Mouse (Mus musculus): ENCODE measurements around the gene Rdh9. TPM values are rescaled to one million over a fixed set of nuclear protein-coding genes. Genes with fewer than 3 reads are reported as not detected.
"Not testable (repeated sequence)": the region's sequence is repeated elsewhere in the genome, so short reads cannot be mapped to it uniquely, and the experiment has no call there.

Rdh9 gene
- polyA plus RNA-seq, 1 experiment from 2014 or later = 0.06 TPM

GRCm38 (mm10) chr10:127766564-127766963, 9.6 kb upstream of the Rdh9 start:
- no peak overlapping the region for H3K27ac ChIP-seq
- H3K4me3 ChIP-seq = no peak overlapping the region
- no peak for DNase-seq (ENCODE audit: low spot score)
- 78% methylated on average over 1 of the region's 1 CpGs for WGBS
- H3K36me3 ChIP-seq = no peaks in the 10 kb centered on the region
- H3K9me3 ChIP-seq (replicated peaks) = no peaks in the 10 kb centered on the region
- no peaks in the 10 kb centered on the region for H3K27me3 ChIP-seq (ENCODE audit: low read depth, poor library complexity, severe bottlenecking)
- no peaks in the 10 kb centered on the region for H3K4me1 ChIP-seq

- not testable (repeated sequence) for H3K27ac ChIP-seq; H3K4me3 ChIP-seq; H3K9me3 ChIP-seq (replicated peaks); H3K27me3 ChIP-seq (ENCODE audit: low read depth, poor library complexity, severe bottlenecking); DNase-seq (ENCODE audit: low spot score); H3K4me1 ChIP-seq; H3K36me3 ChIP-seq
- WGBS = 97% methylated on average over 17 of the region's 17 CpGs
These were observed 6.1 kb downstream of the Rdh9 start for GRCm38 (mm10) chr10:127782321-127782720.

- not testable (repeated sequence) for H3K9me3 ChIP-seq (replicated peaks); DNase-seq (ENCODE audit: low spot score); H3K4me1 ChIP-seq; H3K4me3 ChIP-seq; H3K27ac ChIP-seq; H3K27me3 ChIP-seq (ENCODE audit: low read depth, poor library complexity, severe bottlenecking); H3K36me3 ChIP-seq
- WGBS = 84% methylated on average over 1 of the region's 1 CpGs
These were observed 9.2 kb downstream of the Rdh9 start for GRCm38 (mm10) chr10:127785411-127785810.

- H3K4me3 ChIP-seq = no peak overlapping the region
- H3K27ac ChIP-seq = no peak overlapping the region
- DNase-seq (ENCODE audit: low spot score) = no peak
- no peaks in the 10 kb centered on the region for H3K27me3 ChIP-seq (ENCODE audit: low read depth, poor library complexity, severe bottlenecking)
- H3K36me3 ChIP-seq = no peaks in the 10 kb centered on the region
- H3K9me3 ChIP-seq (replicated peaks) = no peaks in the 10 kb centered on the region
- H3K4me1 ChIP-seq = no peaks in the 10 kb centered on the region
- 85% methylated on average over 1 of the region's 1 CpGs for WGBS
These were observed 23.1 kb downstream of the Rdh9 start for GRCm38 (mm10) chr10:127799295-127799694.

GRCm38 (mm10) chr10:127800891-127801290, 24.7 kb downstream of the Rdh9 start, which contains the start of gene Rdh16:
Rdh16 (plus strand) TSS chr10:127801152.
- Histone ChIP-seq H3K36me3 (no peaks in the 10 kb centered on the region), H3K27me3 (ENCODE audit: low read depth, poor library complexity, severe bottlenecking) (no peaks in the 10 kb centered on the region), H3K4me3 (no peak within 1 kb of the TSS), H3K27ac (no peak within 1 kb of the TSS), H3K4me1 (no peaks in the 10 kb centered on the region), H3K9me3 (replicated peaks) (no peaks in the 10 kb centered on the region)
- DNase-seq (ENCODE audit: low spot score) = no peak
- WGBS = 90% methylated on average over 6 of the region's 6 CpGs

GRCm38 (mm10) chr10:127801612-127802011, 25.4 kb downstream of the Rdh9 start:
- Histone ChIP-seq H3K9me3 (replicated peaks) (no peaks in the 10 kb centered on the region), H3K4me1 (no peaks in the 10 kb centered on the region), H3K27me3 (ENCODE audit: low read depth, poor library complexity, severe bottlenecking) (no peaks in the 10 kb centered on the region), H3K36me3 (no peaks in the 10 kb centered on the region), H3K4me3 (no peak overlapping the region), H3K27ac (no peak overlapping the region)
- no peak for DNase-seq (ENCODE audit: low spot score)
- WGBS = 90% methylated on average over 2 of the region's 2 CpGs

- H3K27ac ChIP-seq = no peak overlapping the region
- H3K4me1 ChIP-seq = no peaks in the 10 kb centered on the region
- DNase-seq (ENCODE audit: low spot score) = no peak
- H3K36me3 ChIP-seq = no peaks in the 10 kb centered on the region
- no peaks in the 10 kb centered on the region for H3K9me3 ChIP-seq (replicated peaks)
- 80% methylated on average over 5 of the region's 5 CpGs for WGBS
- no peaks in the 10 kb centered on the region for H3K27me3 ChIP-seq (ENCODE audit: low read depth, poor library complexity, severe bottlenecking)
- no peak overlapping the region for H3K4me3 ChIP-seq
These were observed 26.1 kb downstream of the Rdh9 start for GRCm38 (mm10) chr10:127802236-127802635.

GRCm38 (mm10) chr10:127804416-127804815, 28.2 kb downstream of the Rdh9 start:
- WGBS = 75% methylated on average over 7 of the region's 7 CpGs
- Histone ChIP-seq H3K4me3 (no peak overlapping the region), H3K27me3 (ENCODE audit: low read depth, poor library complexity, severe bottlenecking) (no peaks in the 10 kb centered on the region), H3K4me1 (no peaks in the 10 kb centered on the region), H3K9me3 (replicated peaks) (no peaks in the 10 kb centered on the region), H3K27ac (no peak overlapping the region), H3K36me3 (no peaks in the 10 kb centered on the region)
- no peak for DNase-seq (ENCODE audit: low spot score)

- Histone ChIP-seq H3K4me1 (no peaks in the 10 kb centered on the region), H3K27me3 (ENCODE audit: low read depth, poor library complexity, severe bottlenecking) (no peaks in the 10 kb centered on the region), H3K36me3 (no peaks in the 10 kb centered on the region), H3K4me3 (no peak overlapping the region), H3K27ac (no peak overlapping the region), H3K9me3 (replicated peaks) (0 out of 2 replicates have a peak, but pooled peaks cover 1% of the 10 kb centered on the region)
- DNase-seq (ENCODE audit: low spot score) = no peak
These were observed 39.7 kb downstream of the Rdh9 start for GRCm38 (mm10) chr10:127815888-127816287.

- H3K4me1 ChIP-seq; H3K4me3 ChIP-seq; H3K27me3 ChIP-seq (ENCODE audit: low read depth, poor library complexity, severe bottlenecking); H3K9me3 ChIP-seq (replicated peaks); H3K36me3 ChIP-seq; DNase-seq (ENCODE audit: low spot score); H3K27ac ChIP-seq: not testable (repeated sequence)
- 76% methylated on average over 4 of the region's 4 CpGs for WGBS
These were observed 41.2 kb downstream of the Rdh9 start for GRCm38 (mm10) chr10:127817268-127817910.

GRCm38 (mm10) chr10:127821806-127822205, 45.6 kb downstream of the Rdh9 start:
- H3K4me1 ChIP-seq; H3K4me3 ChIP-seq; H3K27ac ChIP-seq; H3K9me3 ChIP-seq (replicated peaks); DNase-seq (ENCODE audit: low spot score); H3K27me3 ChIP-seq (ENCODE audit: low read depth, poor library complexity, severe bottlenecking); H3K36me3 ChIP-seq: not testable (repeated sequence)
- 88% methylated on average over 2 of the region's 2 CpGs for WGBS

GRCm38 (mm10) chr10:127825386-127825785, 49.2 kb downstream of the Rdh9 start:
- DNase-seq (ENCODE audit: low spot score) = peak; percentile 31
- no peak overlapping the region for H3K27ac ChIP-seq
- H3K9me3 ChIP-seq (replicated peaks) = 0 out of 2 replicates have a peak, but pooled peaks cover 2% of the 10 kb centered on the region
- H3K36me3 ChIP-seq = no peaks in the 10 kb centered on the region
- no peaks in the 10 kb centered on the region for H3K4me1 ChIP-seq
- 81% methylated on average over 6 of the region's 6 CpGs for WGBS
- no peak overlapping the region for H3K4me3 ChIP-seq
- H3K27me3 ChIP-seq (ENCODE audit: low read depth, poor library complexity, severe bottlenecking) = no peaks in the 10 kb centered on the region

- H3K27ac ChIP-seq = no peak overlapping the region
- no peaks in the 10 kb centered on the region for H3K27me3 ChIP-seq (ENCODE audit: low read depth, poor library complexity, severe bottlenecking)
- no peaks in the 10 kb centered on the region for H3K4me1 ChIP-seq
- 74% methylated on average over 3 of the region's 3 CpGs for WGBS
- no peak for DNase-seq (ENCODE audit: low spot score)
- no peaks in the 10 kb centered on the region for H3K9me3 ChIP-seq (replicated peaks)
- no peaks in the 10 kb centered on the region for H3K36me3 ChIP-seq
- H3K4me3 ChIP-seq = no peak overlapping the region
These were observed 52.9 kb downstream of the Rdh9 start for GRCm38 (mm10) chr10:127829121-127829520.

- 92% methylated on average over 1 of the region's 1 CpGs for WGBS
These were observed 58.0 kb downstream of the Rdh9 start for GRCm38 (mm10) chr10:127834186-127834585.

More at GRCm38 (mm10) chr10:127834186-127834585, 58.0 kb downstream of the Rdh9 start:
- not testable (repeated sequence) for H3K4me1 ChIP-seq; H3K27ac ChIP-seq; H3K9me3 ChIP-seq (replicated peaks); H3K27me3 ChIP-seq (ENCODE audit: low read depth, poor library complexity, severe bottlenecking); DNase-seq (ENCODE audit: low spot score); H3K4me3 ChIP-seq; H3K36me3 ChIP-seq

Measured in limb, embryonic 10.5 days (tissue).